Mouse (Mus musculus) MEL (cell line): ENCODE measurements around the gene Gna11. TPM values are rescaled to one million over a fixed set of nuclear protein-coding genes. Genes with fewer than 3 reads are reported as not detected.

Experiments
- DNase-seq: peaks from one replicate; pipeline ENCODE4 v3.0.0; 2011; ENCODE audit warnings: low read depth, low spot score
- H3K27ac ChIP-seq: 2 replicates; pipeline ENCODE4 v1.5.1; 2012; ENCODE audit warnings: low read depth, mild to moderate bottlenecking, control low read depth, low read length, moderate library complexity; ENCODE audit not compliant: control insufficient read depth
- H3K27me3 ChIP-seq, 2 experiments: fragments of 150-350 bp in 1 of 2; sonication (generic) in 1 of 2; 2 replicates each; pipeline ENCODE4 v1.6.1; 2012; ENCODE audit warnings: low read length in 2 of 2, mild to moderate bottlenecking in 2 of 2, improper control_type of control experiment in 1 of 2, moderate library complexity in 1 of 2; ENCODE audit not compliant: insufficient read depth in 2 of 2, control insufficient read depth in 1 of 2
- H3K36me3 ChIP-seq, 2 experiments: 2 replicates each; pipeline ENCODE4 v1.6.1; 2012 to 2014; ENCODE audit warnings: low read length in 2 of 2, improper control_type of control experiment in 1 of 2, inconsistent platforms in 1 of 2, mild to moderate bottlenecking in 1 of 2; ENCODE audit not compliant: insufficient read depth in 2 of 2, control insufficient read depth in 1 of 2
- H3K4me1 ChIP-seq, 2 experiments: fragments of 150-350 bp in 1 of 2; sonication (generic) in 1 of 2; 2 replicates each; pipeline ENCODE4 v1.6.1; 2012; ENCODE audit warnings: low read length in 2 of 2, improper control_type of control experiment in 1 of 2, mild to moderate bottlenecking in 1 of 2; ENCODE audit not compliant: insufficient read depth in 2 of 2, control insufficient read depth in 1 of 2
- H3K4me3 ChIP-seq, 2 experiments: fragments of 150-350 bp in 1 of 2; sonication (generic) in 1 of 2; 2 replicates each; pipeline ENCODE4 v1.5.1; 2012; ENCODE audit warnings: low read depth in 2 of 2, low read length in 2 of 2, mild to moderate bottlenecking in 2 of 2, moderate library complexity in 2 of 2, control low read depth in 1 of 2, improper control_type of control experiment in 1 of 2; ENCODE audit not compliant: control insufficient read depth in 1 of 2, insufficient read depth in 1 of 2
- H3K79me2 ChIP-seq: 2 replicates; pipeline ENCODE4 v1.6.1; 2012; ENCODE audit warnings: mild to moderate bottlenecking, low read length, moderate library complexity; ENCODE audit not compliant: control insufficient read depth, poor library complexity, insufficient read depth
- H3K9ac ChIP-seq: 2 replicates; pipeline ENCODE4 v1.6.1; 2012; ENCODE audit warnings: low read depth, mild to moderate bottlenecking, control low read depth, low read length, moderate library complexity; ENCODE audit not compliant: control insufficient read depth, poor library complexity, severe bottlenecking
- H3K9me3 ChIP-seq: fragments of 150-350 bp; sonication (generic); replicated peaks from 2 replicates; pipeline ENCODE4 v1.6.1; 2012; ENCODE audit warnings: mild to moderate bottlenecking, low read length, improper control_type of control experiment, moderate library complexity; ENCODE audit not compliant: insufficient read depth
- EP300 ChIP-seq, 2 experiments: IDR thresholded peaks; 2 replicates each; pipeline ENCODE4 v1.6.1; 2011; ENCODE audit warnings: improper control_type of control experiment in 2 of 2, low read length in 2 of 2, low read depth in 1 of 2, mild to moderate bottlenecking in 1 of 2
- ETS1 ChIP-seq: IDR thresholded peaks from 2 replicates; pipeline ENCODE4 v1.6.1; 2012; ENCODE audit warnings: low read depth, mild to moderate bottlenecking, inconsistent platforms, low read length, improper control_type of control experiment, moderate library complexity
- GATA1 ChIP-seq: IDR thresholded peaks from 2 replicates; pipeline ENCODE4 v1.6.1; 2011; ENCODE audit warnings: low read depth, low read length, improper control_type of control experiment
- JUND ChIP-seq: IDR thresholded peaks from 2 replicates; pipeline ENCODE4 v1.6.1; 2011; ENCODE audit warnings: low read depth, mild to moderate bottlenecking, improper control_type of control experiment, low read length
- MAFK ChIP-seq: IDR thresholded peaks from 2 replicates; pipeline ENCODE4 v1.6.1; 2011; ENCODE audit warnings: low read depth, mild to moderate bottlenecking, low read length, improper control_type of control experiment, borderline replicate concordance
- MAX ChIP-seq: IDR thresholded peaks from 2 replicates; pipeline ENCODE4 v1.6.1; 2011; ENCODE audit warnings: low read length, improper control_type of control experiment
- MYB ChIP-seq: IDR thresholded peaks from 2 replicates; pipeline ENCODE4 v1.6.1; 2011; ENCODE audit warnings: mild to moderate bottlenecking, low read depth, low read length, improper control_type of control experiment
- MYC ChIP-seq: IDR thresholded peaks from 2 replicates; pipeline ENCODE4 v1.6.1; 2011; ENCODE audit warnings: low read depth, mild to moderate bottlenecking, low read length, improper control_type of control experiment, moderate library complexity
- NELFE ChIP-seq: IDR thresholded peaks from 2 replicates; pipeline ENCODE4 v1.6.1; 2011; ENCODE audit warnings: low read depth, low read length, improper control_type of control experiment
- POLR2A ChIP-seq, 2 experiments: IDR thresholded peaks; 2 replicates each; pipeline ENCODE4 v1.6.1; 2011 to 2012; ENCODE audit warnings: low read length in 2 of 2, mild to moderate bottlenecking in 2 of 2, control low read depth in 1 of 2, improper control_type of control experiment in 1 of 2, low read depth in 1 of 2, moderate library complexity in 1 of 2; ENCODE audit not compliant: control insufficient read depth in 1 of 2, insufficient read depth in 1 of 2, poor library complexity in 1 of 2
- POLR2AphosphoS5 ChIP-seq: IDR thresholded peaks from 2 replicates; pipeline ENCODE4 v1.6.1; 2012; ENCODE audit warnings: low read depth, borderline replicate concordance, mild to moderate bottlenecking, inconsistent platforms, low read length, moderate library complexity, mixed read lengths
- RAD21 ChIP-seq: IDR thresholded peaks from 2 replicates; pipeline ENCODE4 v1.6.1; 2011; ENCODE audit warnings: mild to moderate bottlenecking, low read depth, low read length, improper control_type of control experiment
- RCOR1 ChIP-seq: IDR thresholded peaks from 2 replicates; pipeline ENCODE4 v1.6.1; 2012; ENCODE audit warnings: low read depth, mild to moderate bottlenecking, inconsistent platforms, low read length, improper control_type of control experiment
- SMC3 ChIP-seq: IDR thresholded peaks from 2 replicates; pipeline ENCODE4 v1.6.1; 2011; ENCODE audit warnings: low read depth, low read length, improper control_type of control experiment
- TCF12 ChIP-seq: IDR thresholded peaks from 2 replicates; pipeline ENCODE4 v1.6.1; 2014; ENCODE audit warnings: low read depth, mild to moderate bottlenecking, inconsistent platforms, low read length, improper control_type of control experiment, moderate library complexity
- UBTF ChIP-seq: IDR thresholded peaks from 2 replicates; pipeline ENCODE4 v1.6.1; 2012; ENCODE audit warnings: low read depth, mild to moderate bottlenecking, inconsistent platforms, low read length, improper control_type of control experiment, moderate library complexity, borderline replicate concordance; ENCODE audit not compliant: insufficient read depth
- USF1 ChIP-seq: IDR thresholded peaks from 2 replicates; pipeline ENCODE4 v1.6.1; 2014; ENCODE audit warnings: low read depth, mild to moderate bottlenecking, inconsistent platforms, low read length, improper control_type of control experiment, moderate library complexity
- USF2 ChIP-seq, 2 experiments: IDR thresholded peaks; 2 replicates each; pipeline ENCODE4 v1.6.1; 2011 to 2012; ENCODE audit warnings: improper control_type of control experiment in 2 of 2, low read length in 2 of 2, borderline replicate concordance in 1 of 2, inconsistent platforms in 1 of 2, low read depth in 1 of 2, mild to moderate bottlenecking in 1 of 2; ENCODE audit not compliant: insufficient read depth in 1 of 2
- ZC3H11A ChIP-seq: IDR thresholded peaks from 2 replicates; pipeline ENCODE4 v1.6.1; 2012; ENCODE audit warnings: low read depth, mild to moderate bottlenecking, inconsistent platforms, low read length, improper control_type of control experiment
- ZKSCAN1 ChIP-seq: IDR thresholded peaks from 2 replicates; pipeline ENCODE4 v1.6.1; 2012; ENCODE audit warnings: low read depth, mild to moderate bottlenecking, inconsistent platforms, low read length, improper control_type of control experiment, moderate library complexity
- ZMIZ1 ChIP-seq: IDR thresholded peaks from 2 replicates; pipeline ENCODE4 v1.6.1; 2012; ENCODE audit warnings: low read depth, mild to moderate bottlenecking, inconsistent platforms, low read length, improper control_type of control experiment, moderate library complexity
- ZNF384 ChIP-seq: IDR thresholded peaks from 2 replicates; pipeline ENCODE4 v1.6.1; 2012; ENCODE audit warnings: low read depth, mild to moderate bottlenecking, inconsistent platforms, low read length, improper control_type of control experiment
- polyA plus RNA-seq, 2 experiments: library from polyadenylated mRNA; stranded (reverse) in 1 of 2; unstranded in 1 of 2; fragments of >175 nt in 1 of 2; fragments of >200 nt in 1 of 2; gene quantifications; 2 replicates each; pipeline versions ENCODE4 v1.2.1 to v1.2.4; 2012; ENCODE audit warnings: low replicate concordance in 2 of 2, low read depth in 1 of 2; ENCODE audit not compliant: insufficient read length in 2 of 2, insufficient read depth in 1 of 2, missing spikeins in 1 of 2
- total RNA-seq: library from RNA; depleted of rRNA; stranded (reverse); fragments of 300-350 nt; gene quantifications from 2 replicates; pipeline ENCODE4 v1.2.3, GENCODE M21; 2012

Gene Gna11
- total and polyA plus RNA-seq, 3 experiments: 14.1 to 18.4 TPM; not detected in 1

DNA sequence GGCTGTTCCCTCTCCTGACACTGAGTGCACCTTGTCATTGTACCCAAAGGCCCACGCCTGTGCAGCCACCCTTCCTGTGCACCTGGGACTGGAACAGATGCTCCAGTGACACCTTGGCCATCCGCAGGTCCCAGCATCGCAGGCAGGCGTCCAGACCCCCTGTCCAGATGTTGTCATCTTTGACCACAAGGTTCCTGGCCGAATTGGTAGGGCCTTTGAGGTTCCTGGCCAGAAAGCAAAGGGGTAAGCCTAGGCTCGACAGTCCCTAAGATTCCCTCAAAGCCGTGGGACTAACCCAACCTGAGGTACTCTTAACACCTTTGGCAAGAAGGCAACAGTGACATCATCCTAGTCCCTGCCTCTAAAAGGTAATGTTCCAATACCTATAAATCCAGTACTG, 47.6 kb upstream of the Gna11 start:
- no peaks in the 10 kb centered on the region for H3K79me2 ChIP-seq
- no peaks in the 10 kb centered on the region for H3K27me3 ChIP-seq
- H3K4me1 ChIP-seq: no peaks in the 10 kb centered on the region
- no peak overlapping the region for H3K9ac ChIP-seq
- no peaks in the 10 kb centered on the region for H3K36me3 ChIP-seq
- no peak overlapping the region for H3K4me3 ChIP-seq
- TF ChIP-seq EP300 (IDR thresholded peaks at IDR 0.05; ENCODE audit: low read depth in 1 of 2, low read length in 2 of 2) (no peak), ZNF384 (no peak), RCOR1 (no peak), USF1 (no peak), MAFK (no peak), GATA1 (no peak), POLR2AphosphoS5 (no peak), JUND (no peak)
- no peak for DNase-seq
- no peaks in the 10 kb centered on the region for H3K9me3 ChIP-seq
- H3K27ac ChIP-seq: no peak overlapping the region

DNA sequence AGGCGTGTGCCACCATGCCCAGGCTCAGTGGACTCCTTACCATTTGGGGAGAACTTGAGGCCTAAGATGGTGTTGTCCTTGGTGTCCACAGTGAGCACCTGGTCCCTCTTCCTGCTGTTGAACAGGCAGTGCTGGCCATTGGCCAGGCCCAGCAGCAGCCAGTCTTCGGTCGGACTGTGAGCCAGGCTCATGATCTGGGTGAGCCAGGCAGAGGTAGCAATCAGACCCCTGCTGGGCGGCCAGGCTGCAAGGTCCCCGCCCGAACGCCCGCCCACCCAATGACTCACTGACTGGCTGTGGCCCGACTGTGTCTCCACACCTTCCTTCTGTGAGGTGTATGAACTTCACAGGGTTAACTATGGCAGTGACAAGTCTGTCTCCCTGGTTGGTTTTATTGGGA, 46.9 kb upstream of the Gna11 start:
- Histone ChIP-seq H3K36me3 (no peaks in the 10 kb centered on the region), H3K27ac (no peak overlapping the region), H3K4me1 (no peaks in the 10 kb centered on the region), H3K9me3 (no peaks in the 10 kb centered on the region), H3K9ac (no peak overlapping the region)
- DNase-seq: no peak
- no peak for TF ChIP-seq GATA1
- no peak for TF ChIP-seq MYB
- TF ChIP-seq SMC3: no peak
- TF ChIP-seq MAFK: no peak
- no peak for TF ChIP-seq ETS1
- no peak for TF ChIP-seq POLR2A (IDR thresholded peaks at IDR 0.05; ENCODE audit: control insufficient read depth in 1 of 2, insufficient read depth in 1 of 2, low read depth in 1 of 2, low read length in 2 of 2, poor library complexity in 1 of 2)
- TF ChIP-seq MYC: no peak
- no peak for TF ChIP-seq RAD21
- no peak for TF ChIP-seq EP300 (IDR thresholded peaks at IDR 0.05; ENCODE audit: low read depth in 1 of 2, low read length in 2 of 2)
- no peak for TF ChIP-seq UBTF
- no peak for TF ChIP-seq MAX
- no peak for TF ChIP-seq TCF12
- TF ChIP-seq ZC3H11A: no peak
- no peak for TF ChIP-seq USF2 (IDR thresholded peaks at IDR 0.05; ENCODE audit: borderline replicate concordance in 1 of 2, insufficient read depth in 1 of 2, low read depth in 1 of 2, low read length in 2 of 2)
- no peak for TF ChIP-seq ZKSCAN1
- TF ChIP-seq NELFE: no peak
- no peak for TF ChIP-seq ZMIZ1
- TF ChIP-seq USF1: no peak
- TF ChIP-seq, all 39 proteins: peak for 0
- Histone ChIP-seq H3K79me2 (no peaks in the 10 kb centered on the region), H3K4me3 (no peak overlapping the region), H3K27me3 (no peaks in the 10 kb centered on the region)
